23 mouse cellular contexts compared by ENCODE assay signal in genomic region chr12:108354284-108354683, GRCm38 (mm10). TPM values are rescaled to one million over a fixed set of nuclear protein-coding genes. Genes with fewer than 3 reads are reported as not detected.
DNase-seq lines count a peak whose midpoint lies in the region; ATAC-seq and TF ChIP-seq lines count a peak whose summit lies in the region.
"Had no signal": no experiment of that assay in that cellular context is flagged by ENCODE, and none has a peak within 500 bp of the region (broad histone marks: within the 10 kb centered on the region; RNA-seq: fewer than 3 reads in every experiment).

No protein-coding gene starts in this region.

- ATAC-seq in kidney, postnatal 0 days (replicated peaks; ENCODE audit: low FRiP score, low read depth), result 0 out of 2 replicates have a peak, but pooled peaks have one; percentile 17
- no peak for ATAC-seq in intestine, embryonic 15.5 days
- ATAC-seq: liver, postnatal 0 days; lung, postnatal 0 days had no signal

- no peak overlapping the region for H3K4me3 ChIP-seq in kidney, postnatal 0 days (replicated peaks; ENCODE audit: low read depth, low read length)
- no peak overlapping the region for H3K4me3 ChIP-seq in intestine, embryonic 15.5 days (replicated peaks)
- H3K4me3 ChIP-seq: embryonic facial prominence, embryonic 15.5 days; midbrain, embryonic 10.5 days; neural tube, embryonic 15.5 days had no signal

- no peaks in the 10 kb centered on the region for H3K9me3 ChIP-seq in kidney, postnatal 0 days (replicated peaks; ENCODE audit: low read length)
- H3K9me3 ChIP-seq in intestine, embryonic 15.5 days, result no peaks in the 10 kb centered on the region
- H3K9me3 ChIP-seq: embryonic facial prominence, embryonic 15.5 days; neural tube, embryonic 15.5 days had no signal

- no peak overlapping the region for H3K27ac ChIP-seq in kidney, postnatal 0 days
- no peak overlapping the region for H3K27ac ChIP-seq in intestine, embryonic 15.5 days
- H3K27ac ChIP-seq: embryonic facial prominence, embryonic 15.5 days; midbrain, embryonic 10.5 days; neural tube, embryonic 15.5 days had no signal

- DNase-seq in adrenal gland, postnatal 25 days, result peak; percentile 20
- no peak for DNase-seq in adrenal gland, adult 18-20 months (ENCODE audit: low spot score in 2 of 2)
- no peak for DNase-seq in kidney, postnatal 0 days (ENCODE audit: low spot score)
- DNase-seq in kidney, postnatal 25 days, result no peak
- DNase-seq in cerebellum, adult 11-12 months, result peak; percentile 96
- DNase-seq in cerebellum, postnatal 10 days, result peak; percentile 96
- no peak for DNase-seq in layer of hippocampus, postnatal 10 days (ENCODE audit: low spot score in 2 of 2)
- DNase-seq: adrenal gland, postnatal 14 days; kidney, adult 2 months; kidney, postnatal 4 days; layer of hippocampus, adult 9-11 months; liver, postnatal 0 days; right cerebral cortex, adult 18-20 months; right cerebral cortex, postnatal 4 days; thymus, adult 18-20 months; thymus, postnatal 36 days had no signal

- no peak overlapping the region for H3K4me2 ChIP-seq in kidney, postnatal 0 days (ENCODE audit: low read length)
- H3K4me2 ChIP-seq in intestine, embryonic 15.5 days (replicated peaks), result no peak overlapping the region
- H3K4me2 ChIP-seq: embryonic facial prominence, embryonic 15.5 days; liver, embryonic 11.5 days; neural tube, embryonic 15.5 days had no signal

- WGBS in kidney, postnatal 0 days, result 70% methylated on average over 2 of the region's 2 CpGs
- WGBS in intestine, embryonic 15.5 days, result 73% methylated on average over 2 of the region's 2 CpGs

- no peaks in the 10 kb centered on the region for H3K36me3 ChIP-seq in kidney, postnatal 0 days (ENCODE audit: insufficient read depth, low read length)
- no peaks in the 10 kb centered on the region for H3K36me3 ChIP-seq in intestine, embryonic 15.5 days
- H3K36me3 ChIP-seq: embryonic facial prominence, embryonic 15.5 days; neural tube, embryonic 15.5 days had no signal

- no peak overlapping the region for H3K9ac ChIP-seq in kidney, postnatal 0 days (ENCODE audit: low read depth, low read length)
- no peak overlapping the region for H3K9ac ChIP-seq in intestine, embryonic 15.5 days
- H3K9ac ChIP-seq: embryonic facial prominence, embryonic 15.5 days; liver, postnatal 0 days; neural tube, embryonic 15.5 days had no signal

- no peaks in the 10 kb centered on the region for H3K4me1 ChIP-seq in kidney, postnatal 0 days (replicated peaks; ENCODE audit: insufficient read depth, low read length)
- H3K4me1 ChIP-seq in intestine, embryonic 15.5 days (replicated peaks), result peaks cover 7% of the 10 kb centered on the region; the same call in 1 of the 2 replicates

- TF ChIP-seq CTCF in kidney, postnatal 0 days (IDR thresholded peaks at IDR 0.05; ENCODE audit: low read depth), result no peak

- no peaks in the 10 kb centered on the region; the same call in 1 of the 2 replicates for H3K27me3 ChIP-seq in kidney, postnatal 0 days (ENCODE audit: insufficient read depth, low read length)
- H3K27me3 ChIP-seq in intestine, embryonic 15.5 days (replicated peaks), result peaks cover 34% of the 10 kb centered on the region

RNA-seq across cellular contexts. Expression of gene Eml1, which starts 16.5 kb away (rescaled TPM):
- total RNA-seq in adrenal gland, postnatal 25 days (2021), result 15.5 and 20.6 TPM in 2 replicates
- 10 to 100 TPM; 19.7 to 19.9 TPM for total RNA-seq in adrenal gland, adult 18-20 months (2021)
- polyA plus RNA-seq in kidney, postnatal 0 days (2015; fragmentation: Nextera tagmentation; extraction: Ambion mirVana), result 39.0 and 42.0 TPM in 2 replicates
- polyA plus RNA-seq in intestine, embryonic 15.5 days (2015; fragmentation: Nextera tagmentation; extraction: Ambion mirVana), result 63.7 and 67.0 TPM in 2 replicates
- total RNA-seq in layer of hippocampus, postnatal 10 days (2021), result 10 to 100 TPM; 43.5 to 51.0 TPM
- total RNA-seq: hematopoietic stem cell, adult 5-6 weeks had no signal

RNA-seq across cellular contexts. Expression of gene Cyp46a1, which starts 20.1 kb away (rescaled TPM):
- total RNA-seq in adrenal gland, postnatal 25 days (2021), result 2.0 and 3.1 TPM in 2 replicates
- 1 to 10 TPM; 1.7 to 2.1 TPM for total RNA-seq in adrenal gland, adult 18-20 months (2021)
- polyA plus RNA-seq in kidney, postnatal 0 days (2015; fragmentation: Nextera tagmentation; extraction: Ambion mirVana), result 5.2 and 5.9 TPM in 2 replicates
- polyA plus RNA-seq in intestine, embryonic 15.5 days (2015; fragmentation: Nextera tagmentation; extraction: Ambion mirVana), result 5.3 and 5.4 TPM in 2 replicates
- 100 to 1,000 TPM in 1 of 2 experiments, 10 to 100 TPM in 1; 89.7 to 103 TPM for total RNA-seq in layer of hippocampus, postnatal 10 days (2021)

RNA-seq across cellular contexts. Expression of gene Hhipl1, which starts 48.2 kb away (rescaled TPM):
- total RNA-seq in adrenal gland, postnatal 25 days (2021), result 0.48 and 0.67 TPM in 2 replicates
- 1 to 10 TPM in 1 of 2 experiments, under 1 TPM in 1; 0.89 to 1.4 TPM for total RNA-seq in adrenal gland, adult 18-20 months (2021)
- 0.37 and 0.43 TPM in 2 replicates for polyA plus RNA-seq in kidney, postnatal 0 days (2015; fragmentation: Nextera tagmentation; extraction: Ambion mirVana)
- 0.55 and 0.69 TPM in 2 replicates for polyA plus RNA-seq in intestine, embryonic 15.5 days (2015; fragmentation: Nextera tagmentation; extraction: Ambion mirVana)
- total RNA-seq in layer of hippocampus, postnatal 10 days (2021), result 1 to 10 TPM; 6.3 to 7.4 TPM
- total RNA-seq: hematopoietic stem cell, adult 5-6 weeks had no signal
- polyA plus RNA-seq: liver, embryonic 11.5 days had no signal

Comparison
In these comparisons a context has a peak if more than half of its experiments do, and no peak if none do; other contexts are left out.
1. DNase-seq: peak in adrenal gland, postnatal 25 days (single experiment), cerebellum, adult 11-12 months (single experiment) and cerebellum, postnatal 10 days (2 of 2); none in adrenal gland, adult 18-20 months (0 of 2), kidney, postnatal 0 days (single experiment), kidney, postnatal 25 days (0 of 2) and layer of hippocampus, postnatal 10 days (0 of 2).
2. RNA of gene Cyp46a1, which starts 20.1 kb away (total RNA-seq): 89.7 to 103 TPM in layer of hippocampus, postnatal 10 days; 2.0 to 3.1 TPM in adrenal gland, postnatal 25 days and 1.7 to 2.1 TPM in adrenal gland, adult 18-20 months; every median in the first group is over 10 times any median in the second.